In genomic region chr13:70103491-70103890, GRCm38 (mm10) we compare ENCODE assay signal across 4 mouse cellular contexts.
A peak's percentile ranks its signal among the peaks of the same experiment; 100 is the strongest.
DNase-seq lines count a peak whose midpoint lies in the region.

No protein-coding gene starts in this region.

- peak; percentile 7 for DNase-seq in ES-CJ7 (ENCODE audit: low read depth, low spot score)
- DNase-seq in MEL-GATA-1-ER (ENCODE audit: extremely low read depth, low read depth): peak; percentile 90
- peak; percentile 57 for DNase-seq in R1 (ENCODE audit: low read depth, low spot score)
- peak; percentile 73 for DNase-seq in heart, adult 11 months

Comparison
In these comparisons a context has a peak if more than half of its experiments do, and no peak if none do; other contexts are left out.
1. Peak in every context shown above with its lines: DNase-seq.
2. DNase-seq: peak in every context shown above with its lines; median percentile 90 in MEL-GATA-1-ER; 73 in heart, adult 11 months; 57 in R1; 7 in ES-CJ7.